Mouse (Mus musculus) liver, adult (tissue): ENCODE results near the gene Ccdc194.

Source experiments
- GATA4 ChIP-seq: IDR thresholded peaks from 2 replicates; pipeline ENCODE4 v1.6.1; 2014; ENCODE audit warnings: mild to moderate bottlenecking, low read length; ENCODE audit not compliant: insufficient replicate concordance

Ccdc194 gene

GRCm38 (mm10) chr8:71474344-71474743 lies 51.2 kb downstream of the Ccdc194 start:
- TF ChIP-seq GATA4: no peak

- TF ChIP-seq GATA4: no peak
Measured at GRCm38 (mm10) chr8:71472601-71473386, 52.7 kb downstream of the Ccdc194 start.

GRCm38 (mm10) chr8:71471861-71472260 lies 53.6 kb downstream of the Ccdc194 start:
- no peak for TF ChIP-seq GATA4

- no peak for TF ChIP-seq GATA4
Measured at GRCm38 (mm10) chr8:71470913-71471255, 54.6 kb downstream of the Ccdc194 start.

- TF ChIP-seq GATA4: no peak
Measured at GRCm38 (mm10) chr8:71470146-71470912, 55.2 kb downstream of the Ccdc194 start.
